22 mouse cellular contexts compared by ENCODE assay signal in genomic region chr13:110458701-110459100, GRCm38 (mm10).
A peak's percentile ranks its signal among the peaks of the same experiment; 100 is the strongest.
DNase-seq lines count a peak whose midpoint lies in the region; ATAC-seq lines count a peak whose summit lies in the region.
"Had no signal": no experiment of that assay in that cellular context is flagged by ENCODE, and none has a peak within 500 bp of the region (broad histone marks: within the 10 kb centered on the region; RNA-seq: fewer than 3 reads in every experiment).

No protein-coding gene starts in this region.

- intact Hi-C loops in gastrocnemius, postnatal 14 days (cut with DNase I; ENCODE audit: low total_unique reads) = no loop called here

- H3K9me3 ChIP-seq in midbrain, embryonic 11.5 days (ENCODE audit: control insufficient read depth, low read length) = no peaks in the 10 kb centered on the region
- H3K9me3 ChIP-seq: embryonic facial prominence, embryonic 13.5 days; forebrain, embryonic 13.5 days; heart, embryonic 13.5 days; hindbrain, embryonic 13.5 days; kidney, embryonic 15.5 days had no signal

- peak; percentile 83 for ATAC-seq in cerebellum, adult (ENCODE audit: insufficient number of reproducible peaks, low FRiP score, low TSS enrichment)
- ATAC-seq in midbrain, embryonic 11.5 days (ENCODE audit: low FRiP score) = no peak
- ATAC-seq: CD4-positive, CD25-positive, alpha-beta regulatory T cell, adult 4 months; forebrain, embryonic 13.5 days; hindbrain, postnatal 0 days had no signal

- WGBS in midbrain, embryonic 11.5 days = 82% methylated on average over 4 of the region's 4 CpGs

- no peaks in the 10 kb centered on the region for H3K4me1 ChIP-seq in midbrain, embryonic 11.5 days (ENCODE audit: control insufficient read depth, insufficient read depth, low read length)
- H3K4me1 ChIP-seq: forebrain, embryonic 13.5 days had no signal

- no peak overlapping the region for H3K4me2 ChIP-seq in midbrain, embryonic 11.5 days
- H3K4me2 ChIP-seq: embryonic facial prominence, embryonic 13.5 days; forebrain, embryonic 13.5 days; heart, embryonic 13.5 days; hindbrain, embryonic 13.5 days; kidney, embryonic 15.5 days had no signal

- H3K9ac ChIP-seq in midbrain, embryonic 11.5 days (ENCODE audit: low read length) = no peak overlapping the region
- H3K9ac ChIP-seq: embryonic facial prominence, embryonic 13.5 days; forebrain, embryonic 13.5 days; heart, embryonic 13.5 days; hindbrain, embryonic 13.5 days; kidney, embryonic 15.5 days had no signal

- H3K36me3 ChIP-seq in midbrain, embryonic 11.5 days (ENCODE audit: control insufficient read depth, insufficient read depth, low read length) = no peaks in the 10 kb centered on the region
- H3K36me3 ChIP-seq: embryonic facial prominence, embryonic 13.5 days; G1E; heart, embryonic 13.5 days; hindbrain, embryonic 13.5 days; kidney, embryonic 15.5 days had no signal

- no peak for DNase-seq in cerebellum, postnatal 4 days (ENCODE audit: low spot score in 2 of 2)
- peak; percentile 86 for DNase-seq in brain, adult 2 months (ENCODE audit: low read depth, low spot score)
- DNase-seq in cerebellum, adult 18-20 months = peak; percentile 11 to 37
- peak; percentile 38 for DNase-seq in cerebellum, adult 9-11 months
- no peak for DNase-seq in embryo, embryonic 11 days
- DNase-seq in gastrocnemius, postnatal 14 days = no peak
- no peak for DNase-seq in midbrain, embryonic 11.5 days (ENCODE audit: low spot score, missing footprints)
- DNase-seq: adrenal gland, adult 8-10 months; adrenal gland, postnatal 36 days; B cell, adult 2 months; gastrocnemius, postnatal 25 days; heart, postnatal 4 days; kidney, adult 18-20 months had no signal

- H3K4me3 ChIP-seq in midbrain, embryonic 11.5 days (ENCODE audit: low read depth, low read length) = no peak overlapping the region
- H3K4me3 ChIP-seq: embryonic facial prominence, embryonic 13.5 days; forebrain, embryonic 13.5 days; heart, embryonic 13.5 days; hindbrain, embryonic 13.5 days; kidney, embryonic 15.5 days had no signal

- H3K27ac ChIP-seq in midbrain, embryonic 11.5 days (ENCODE audit: low read depth, low read length) = no peak overlapping the region
- H3K27ac ChIP-seq: embryonic facial prominence, embryonic 13.5 days; forebrain, embryonic 13.5 days; heart, embryonic 13.5 days; hindbrain, embryonic 13.5 days; hindbrain, postnatal 0 days; kidney, embryonic 15.5 days had no signal

- no peaks in the 10 kb centered on the region for H3K27me3 ChIP-seq in midbrain, embryonic 11.5 days (ENCODE audit: control insufficient read depth, insufficient read depth, low read length)
- H3K27me3 ChIP-seq: embryonic facial prominence, embryonic 13.5 days; forebrain, embryonic 13.5 days; heart, embryonic 13.5 days; hindbrain, embryonic 13.5 days; kidney, embryonic 15.5 days had no signal

Comparison
In these comparisons a context has a peak if more than half of its experiments do, and no peak if none do; other contexts are left out.
1. DNase-seq: peak in brain, adult 2 months (single experiment), cerebellum, adult 18-20 months (2 of 2) and cerebellum, adult 9-11 months (single experiment); none in cerebellum, postnatal 4 days (0 of 2), embryo, embryonic 11 days (single experiment), gastrocnemius, postnatal 14 days (single experiment) and midbrain, embryonic 11.5 days (single experiment).